Mouse (Mus musculus) layer of hippocampus, adult 18-20 months (tissue): ENCODE measurements around the gene Lrrc9. TPM values are rescaled to one million over a fixed set of nuclear protein-coding genes. Genes with fewer than 3 reads are reported as not detected.

ENCODE experiments used
- DNase-seq, 2 experiments: peaks; one replicate each; pipeline ENCODE4 v3.0.0; 2022; ENCODE audit warnings: low spot score in 2 of 2
- total RNA-seq, 2 experiments: library from RNA; stranded (reverse); gene quantifications; 2 replicates each; pipeline ENCODE4 v1.2.3; 2021

The Lrrc9 gene
- total RNA-seq, 2 experiments from 2014 or later: 2.2 to 2.6 TPM

- no peak for DNase-seq
These were observed 25.6 kb downstream of the Lrrc9 start for GRCm38 (mm10) chr12:72467269-72467668.

DNA sequence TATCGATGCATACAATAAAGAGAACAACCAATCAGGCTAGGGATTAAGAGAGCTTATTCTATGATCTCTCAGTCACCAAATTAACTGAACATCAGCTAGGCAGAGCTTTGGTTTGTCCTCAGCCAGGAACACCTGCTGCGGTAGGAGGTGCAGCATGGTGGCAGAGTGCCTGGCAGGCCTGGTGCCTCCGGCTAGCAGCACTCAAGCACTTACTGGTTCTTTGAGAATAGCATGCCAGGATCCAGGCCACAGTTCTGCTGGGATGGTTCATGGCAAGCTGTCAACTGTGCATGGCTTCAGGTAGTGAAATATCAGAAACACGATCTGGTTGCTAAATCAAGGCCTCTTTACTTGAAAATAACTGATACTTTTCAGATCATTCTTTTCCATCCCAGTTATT lies 26.1 kb downstream of the Lrrc9 start:
- no peak for DNase-seq

DNA sequence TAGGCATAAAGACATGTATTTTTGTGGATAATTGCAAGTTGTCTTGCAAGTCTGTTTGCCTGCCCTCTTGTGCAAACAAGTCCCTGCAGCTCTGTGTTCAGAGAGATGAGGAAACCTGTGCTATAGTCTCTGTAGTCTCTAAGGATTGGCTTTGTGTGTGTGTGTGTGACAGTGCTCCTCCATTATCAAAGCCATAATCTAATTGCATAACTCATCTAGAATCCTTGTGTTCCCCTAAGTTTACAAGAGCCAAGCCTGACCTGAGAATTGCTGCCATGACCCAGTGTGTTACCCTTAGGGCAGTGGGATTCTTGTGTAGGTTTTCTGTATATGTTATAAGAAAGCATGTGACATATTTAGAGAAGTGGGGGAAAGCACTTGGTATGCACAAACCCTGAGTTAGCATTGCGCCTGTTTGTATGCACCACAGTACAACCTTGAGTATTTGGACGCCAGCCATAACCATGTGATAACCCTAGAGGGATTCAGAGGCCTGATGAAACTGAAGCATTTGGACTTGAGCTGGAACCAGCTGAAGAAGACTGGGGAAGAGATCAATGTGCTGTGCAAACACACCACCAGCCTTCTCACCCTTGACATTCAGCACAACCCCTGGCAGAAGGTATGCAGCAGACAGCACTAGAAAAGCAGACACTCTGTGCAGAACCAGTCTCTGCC lies 35.2 kb downstream of the Lrrc9 start:
- DNase-seq: no peak

DNA sequence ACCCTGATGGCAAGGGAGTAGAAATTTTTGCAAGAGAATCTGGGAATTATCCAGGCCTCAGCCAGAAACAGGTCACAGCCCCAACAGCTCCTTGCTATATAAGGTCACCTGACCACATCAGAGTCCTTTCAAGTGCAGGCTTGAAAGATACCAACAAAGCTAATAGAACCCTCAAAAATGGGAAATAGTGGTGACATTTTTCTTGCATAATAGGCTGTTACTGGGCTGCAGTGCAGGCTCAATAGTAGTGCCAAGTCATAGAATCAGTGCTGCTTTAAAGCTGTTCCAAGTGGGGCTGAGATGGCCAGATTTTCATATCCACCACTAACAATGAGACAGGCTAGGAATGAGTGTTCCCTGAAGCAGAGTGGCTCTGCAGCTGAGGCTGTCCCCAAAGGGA lies 40.6 kb downstream of the Lrrc9 start:
- no peak for DNase-seq

- no peak for DNase-seq
These were observed 43.2 kb downstream of the Lrrc9 start for GRCm38 (mm10) chr12:72484872-72485271.

DNA sequence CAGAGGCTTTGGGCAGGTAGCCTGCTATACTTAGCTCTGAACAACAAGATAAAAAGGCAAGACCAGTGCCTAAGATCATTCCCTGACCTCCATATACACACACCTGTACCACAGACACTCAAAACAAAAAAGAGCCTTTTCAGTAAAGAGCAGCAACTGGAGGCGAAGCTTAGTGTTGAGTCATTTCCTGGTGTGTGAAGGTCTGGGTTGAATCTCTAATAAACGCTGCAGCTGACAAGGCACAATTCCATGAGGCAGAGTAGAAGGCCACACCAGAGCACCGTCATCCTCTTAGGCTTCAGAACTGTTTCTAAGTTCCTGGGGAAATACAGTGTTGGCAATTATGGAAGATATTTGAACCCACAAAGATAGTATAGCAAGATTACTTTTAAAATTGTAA lies 45.8 kb downstream of the Lrrc9 start:
- DNase-seq: no peak

DNA sequence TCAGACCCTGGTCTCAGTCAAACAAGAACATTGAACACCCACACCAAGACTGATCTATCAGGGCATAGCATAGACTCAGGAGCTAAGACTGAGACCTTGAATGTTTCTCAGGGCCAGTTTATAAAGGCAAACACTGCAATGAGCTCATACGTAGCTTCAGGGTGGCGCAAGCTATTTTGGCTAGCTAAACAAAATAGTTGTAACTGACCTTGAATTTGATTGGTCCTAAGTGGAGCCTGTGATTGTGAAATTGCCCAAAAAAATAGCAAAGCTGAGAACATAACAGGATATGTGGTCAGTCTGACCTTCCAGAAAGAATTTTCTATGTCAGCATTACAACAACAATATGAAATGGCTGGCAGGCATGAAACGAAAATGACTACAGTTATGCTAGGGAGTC lies 48.3 kb downstream of the Lrrc9 start:
- no peak for DNase-seq

GRCm38 (mm10) chr12:72491063-72491719 lies 49.5 kb downstream of the Lrrc9 start:
- no peak for DNase-seq

DNA sequence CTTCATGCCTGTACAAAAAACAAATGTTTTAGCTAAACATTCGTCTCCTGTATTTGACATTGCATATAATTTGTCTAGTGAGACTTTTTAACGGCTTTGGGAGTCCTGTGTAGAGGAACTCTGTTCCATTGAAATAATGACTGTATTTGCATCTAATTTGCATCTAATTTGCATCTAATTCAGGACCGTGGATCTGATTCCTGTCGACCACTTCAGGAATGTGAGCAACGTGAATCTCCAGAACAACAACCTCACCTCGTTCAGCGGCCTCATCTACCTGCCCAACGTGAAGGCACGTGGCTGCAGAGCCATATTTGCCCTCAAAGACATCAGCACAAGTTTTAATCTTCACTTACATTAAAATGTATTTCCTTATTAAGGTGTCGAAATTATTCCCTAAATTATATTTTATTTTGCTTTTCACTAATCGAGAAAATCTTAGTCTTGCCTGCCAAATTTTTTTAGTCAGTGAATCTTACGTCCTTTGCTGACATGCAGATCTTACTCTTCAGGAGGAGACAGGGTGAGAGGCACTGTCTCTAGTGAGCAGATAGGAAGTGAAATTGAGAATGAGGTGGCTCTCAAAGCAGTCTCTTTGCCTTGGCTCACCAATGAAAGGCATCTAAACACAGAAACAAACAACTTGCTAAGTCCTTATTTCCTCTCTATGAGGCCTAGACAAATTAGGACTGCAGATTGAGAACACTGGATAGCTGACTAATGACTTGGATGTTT lies 55.4 kb downstream of the Lrrc9 start:
- DNase-seq: no peak

DNA sequence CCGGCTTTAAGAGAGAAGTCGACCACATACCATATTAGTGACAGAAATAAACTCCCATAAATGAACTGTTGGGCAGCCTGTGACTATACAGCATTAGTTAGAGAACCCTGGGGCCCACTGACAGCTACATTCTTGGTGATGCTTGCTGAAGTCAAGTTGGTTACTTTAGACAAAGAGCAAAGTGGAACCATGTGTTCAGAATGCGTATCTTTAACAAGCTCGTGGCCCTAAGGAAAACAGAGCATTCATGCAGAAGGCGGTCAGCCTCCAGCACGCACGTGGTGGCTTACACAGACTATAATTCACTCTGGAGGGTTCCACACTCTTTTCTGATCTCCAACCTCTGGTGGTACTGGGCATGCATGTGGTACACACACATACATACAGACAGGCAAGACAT lies 67.9 kb downstream of the Lrrc9 start:
- no peak for DNase-seq

- peak in 1 of 2 experiments; percentile 36 for DNase-seq
These were observed 73.8 kb downstream of the Lrrc9 start for GRCm38 (mm10) chr12:72515446-72515845.

DNA sequence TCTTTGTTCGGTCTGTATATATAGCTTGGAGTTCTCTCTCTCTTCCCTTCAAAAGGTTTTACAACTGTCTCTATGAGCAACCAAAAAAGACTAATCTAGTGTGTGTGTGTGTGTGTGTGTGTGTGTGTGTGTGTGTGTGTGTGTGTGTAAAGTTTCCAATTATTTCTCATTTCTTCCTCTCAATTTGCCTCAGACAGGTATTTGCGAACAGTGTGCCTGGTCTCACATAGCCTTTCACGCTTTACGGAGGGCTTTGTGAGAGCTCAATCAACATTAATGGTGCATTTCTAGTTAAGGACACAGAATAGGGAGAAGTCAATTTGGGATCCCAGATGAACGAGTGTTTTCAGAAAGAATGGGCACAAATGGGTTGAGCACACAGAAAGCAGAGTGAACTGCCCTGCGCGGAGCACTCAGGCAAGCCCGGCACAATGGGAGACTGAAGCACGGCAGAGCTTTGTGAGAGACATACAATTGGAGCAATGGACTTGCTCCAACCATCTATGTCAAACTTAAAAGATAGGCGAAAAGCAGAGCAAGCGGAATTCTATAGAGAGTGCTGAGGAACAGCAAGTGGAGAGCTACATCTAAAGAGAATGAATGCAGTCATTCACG lies 76.6 kb downstream of the Lrrc9 start:
- no peak for DNase-seq

DNA sequence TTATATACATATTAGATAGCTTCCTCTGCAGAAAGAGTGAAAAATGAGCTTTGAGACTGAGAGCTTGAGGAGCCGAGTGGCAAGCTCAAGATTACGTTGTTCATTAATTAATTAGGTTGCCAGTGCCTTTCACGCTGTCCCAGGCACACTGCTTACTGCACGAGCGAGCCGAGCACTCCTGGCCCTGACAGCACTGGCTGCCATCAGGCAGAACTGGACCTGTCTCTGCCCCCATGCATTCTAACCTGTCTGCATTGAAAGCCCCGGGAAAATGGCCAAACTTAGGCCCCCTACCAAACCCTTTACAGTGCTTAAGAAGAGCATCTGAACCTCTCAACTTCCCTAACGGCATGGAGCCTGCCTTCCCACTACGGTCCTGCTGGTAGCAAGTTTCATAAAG lies 77.7 kb downstream of the Lrrc9 start:
- DNase-seq: no peak

DNA sequence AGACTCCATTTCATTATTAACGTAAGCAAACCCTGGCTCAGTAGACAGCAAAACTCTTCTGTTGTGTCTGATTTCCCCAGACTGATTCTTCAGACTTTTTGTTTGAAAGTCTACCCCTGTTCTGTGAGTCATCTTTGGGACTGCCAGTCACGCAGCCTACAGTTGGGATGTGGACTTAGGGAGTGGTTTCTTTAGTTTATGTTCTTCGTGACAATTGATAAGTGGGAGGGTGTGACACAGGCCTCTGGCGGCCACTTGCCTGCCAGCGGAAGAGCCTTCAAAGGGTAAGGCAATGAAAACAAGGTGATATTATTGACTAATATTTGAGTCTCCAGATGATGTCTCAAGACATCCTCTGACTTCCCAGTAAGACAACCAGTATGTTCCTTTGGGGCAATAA lies 78.2 kb downstream of the Lrrc9 start:
- DNase-seq: no peak

DNA sequence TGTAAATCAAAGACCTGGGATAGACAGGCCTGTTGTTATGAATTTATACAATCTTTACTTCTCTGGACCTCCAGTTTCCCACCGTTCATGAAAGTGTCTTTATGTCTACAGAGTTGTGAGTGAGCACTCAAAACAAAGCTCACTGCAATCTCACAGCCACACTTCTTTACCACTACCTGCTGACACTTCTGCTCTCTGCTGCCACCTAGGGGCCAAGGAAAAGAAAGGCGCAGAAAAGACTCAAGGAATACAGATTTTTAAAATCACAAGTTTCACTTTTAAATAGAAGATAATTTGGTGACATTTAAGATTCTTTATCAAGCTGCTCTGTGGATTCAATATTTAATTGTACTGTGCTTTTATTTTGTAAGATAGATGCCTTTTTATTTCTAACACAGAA lies 79.0 kb downstream of the Lrrc9 start:
- DNase-seq: peak in 1 of 2 experiments; percentile 11

GRCm38 (mm10) chr12:72525588-72525987 lies 83.9 kb downstream of the Lrrc9 start:
- DNase-seq: no peak

- no peak for DNase-seq
These were observed 90.6 kb downstream of the Lrrc9 start for GRCm38 (mm10) chr12:72532303-72532702.

- DNase-seq: no peak
These were observed 92.3 kb downstream of the Lrrc9 start for GRCm38 (mm10) chr12:72533986-72534385.

DNA sequence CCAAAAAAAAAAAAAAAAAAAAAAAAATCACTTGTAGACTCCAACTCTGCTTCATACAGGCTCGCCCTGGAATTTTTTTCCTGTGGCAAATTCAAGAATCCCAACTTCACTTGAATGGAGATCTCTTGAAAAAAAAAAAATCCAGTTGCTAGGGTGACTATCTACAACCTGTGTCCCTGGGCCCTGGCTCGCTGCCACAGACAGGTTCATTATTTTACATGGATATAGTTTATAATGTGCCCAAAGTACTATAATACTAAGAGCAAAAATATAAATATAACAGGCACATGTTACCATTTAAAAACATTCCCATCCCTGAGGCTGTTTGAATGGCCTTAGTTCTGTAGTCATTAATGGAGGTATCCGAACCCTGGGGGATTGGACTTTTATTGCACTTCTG lies 93.9 kb downstream of the Lrrc9 start:
- DNase-seq: no peak

GRCm38 (mm10) chr12:72536021-72536597 lies 94.4 kb downstream of the Lrrc9 start, which contains the start of gene Pcnx4:
Pcnx4 (plus strand) TSS chr12:72536383.
- peak; percentile 92 to 96 for DNase-seq

DNA sequence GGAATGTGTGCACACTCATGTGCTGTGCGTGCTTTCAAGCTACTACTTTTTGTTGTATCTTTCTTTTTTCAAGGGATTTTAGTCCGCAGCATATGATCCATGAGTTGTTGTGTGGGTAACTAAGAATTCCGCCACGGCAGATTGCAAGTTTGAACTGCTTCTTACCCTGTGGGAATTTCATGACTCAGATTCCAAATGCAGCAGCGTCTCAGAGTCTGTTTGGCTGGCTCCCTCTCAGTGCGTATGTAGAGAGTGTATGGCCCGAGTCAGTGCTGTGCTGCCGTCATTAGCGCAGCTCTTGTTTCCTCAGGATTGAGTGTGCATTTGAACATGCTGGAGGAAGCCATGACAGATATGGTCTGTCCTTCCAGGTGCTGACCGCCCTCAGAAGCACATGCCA lies 96.9 kb downstream of the Lrrc9 start:
- peak; percentile 30 to 57 for DNase-seq

- no peak for DNase-seq
These were observed 112.7 kb downstream of the Lrrc9 start for GRCm38 (mm10) chr12:72554347-72554746.
